Mouse (Mus musculus): ENCODE data around the gene Mmp24. TPM values are rescaled to one million over a fixed set of nuclear protein-coding genes. Genes with fewer than 3 reads are reported as not detected.

Mmp24 gene
- polyA plus RNA-seq, 1 experiment from 2014 or later: 0.35 TPM

- WGBS: 79% methylated on average over 7 of the region's 7 CpGs
- Histone ChIP-seq H3K27me3 (ENCODE audit: poor library complexity, severe bottlenecking) (peaks cover 42% of the 10 kb centered on the region), H3K27ac (no peak overlapping the region), H3K4me3 (no peak overlapping the region), H3K4me1 (peaks cover 13% of the 10 kb centered on the region), H3K9me3 (no peaks in the 10 kb centered on the region), H3K36me3 (replicated peaks) (no peaks in the 10 kb centered on the region)
- no peak for DNase-seq (ENCODE audit: extremely low spot score, low spot score)
These were observed 3.9 kb downstream of the Mmp24 start for GRCm38 (mm10) chr2:155779066-155779465.

DNA sequence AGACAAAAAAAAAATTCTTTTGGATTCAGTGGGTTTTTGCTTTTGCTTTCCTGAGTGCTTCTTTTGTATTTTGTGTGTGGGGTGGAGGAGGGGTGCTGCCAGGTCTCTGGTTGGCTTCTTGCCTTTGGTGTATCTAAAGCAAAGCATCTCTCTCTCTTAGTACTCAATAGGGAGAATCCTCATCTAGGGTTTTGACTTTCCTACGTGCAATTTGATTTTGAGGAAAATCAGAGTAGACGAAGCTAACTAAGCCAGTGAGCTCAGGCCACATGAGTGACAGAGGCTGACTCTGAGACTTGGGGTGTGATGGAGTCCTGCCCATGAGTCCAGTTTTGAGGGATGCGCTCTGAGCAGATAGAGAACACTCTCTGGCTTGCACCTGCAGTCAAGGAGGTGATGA, 4.4 kb downstream of the Mmp24 start:
- no peak overlapping the region for H3K4me3 ChIP-seq
- peaks cover 37% of the 10 kb centered on the region for H3K27me3 ChIP-seq (ENCODE audit: poor library complexity, severe bottlenecking)
- DNase-seq (ENCODE audit: extremely low spot score, low spot score): no peak
- no peaks in the 10 kb centered on the region for H3K9me3 ChIP-seq
- H3K27ac ChIP-seq: no peak overlapping the region
- H3K4me1 ChIP-seq: peaks cover 13% of the 10 kb centered on the region
- 83% methylated on average over 3 of the region's 3 CpGs for WGBS
- H3K36me3 ChIP-seq (replicated peaks): no peaks in the 10 kb centered on the region

GRCm38 (mm10) chr2:155784534-155784933, 9.4 kb downstream of the Mmp24 start:
- Histone ChIP-seq H3K9me3 (no peaks in the 10 kb centered on the region), H3K27ac (no peak overlapping the region), H3K36me3 (replicated peaks) (no peaks in the 10 kb centered on the region), H3K4me1 (no peaks in the 10 kb centered on the region), H3K4me3 (no peak overlapping the region), H3K27me3 (ENCODE audit: poor library complexity, severe bottlenecking) (no peaks in the 10 kb centered on the region)
- 81% methylated on average over 6 of the region's 6 CpGs for WGBS
- DNase-seq (ENCODE audit: extremely low spot score, low spot score): no peak

- no peak overlapping the region for H3K27ac ChIP-seq
- H3K4me1 ChIP-seq: no peaks in the 10 kb centered on the region
- H3K36me3 ChIP-seq (replicated peaks): no peaks in the 10 kb centered on the region
- H3K9me3 ChIP-seq: no peaks in the 10 kb centered on the region
- H3K4me3 ChIP-seq: no peak overlapping the region
- 85% methylated on average over 5 of the region's 5 CpGs for WGBS
- DNase-seq (ENCODE audit: extremely low spot score, low spot score): no peak
- no peaks in the 10 kb centered on the region for H3K27me3 ChIP-seq (ENCODE audit: poor library complexity, severe bottlenecking)
These were observed 11.8 kb downstream of the Mmp24 start for GRCm38 (mm10) chr2:155786905-155787304.

DNA sequence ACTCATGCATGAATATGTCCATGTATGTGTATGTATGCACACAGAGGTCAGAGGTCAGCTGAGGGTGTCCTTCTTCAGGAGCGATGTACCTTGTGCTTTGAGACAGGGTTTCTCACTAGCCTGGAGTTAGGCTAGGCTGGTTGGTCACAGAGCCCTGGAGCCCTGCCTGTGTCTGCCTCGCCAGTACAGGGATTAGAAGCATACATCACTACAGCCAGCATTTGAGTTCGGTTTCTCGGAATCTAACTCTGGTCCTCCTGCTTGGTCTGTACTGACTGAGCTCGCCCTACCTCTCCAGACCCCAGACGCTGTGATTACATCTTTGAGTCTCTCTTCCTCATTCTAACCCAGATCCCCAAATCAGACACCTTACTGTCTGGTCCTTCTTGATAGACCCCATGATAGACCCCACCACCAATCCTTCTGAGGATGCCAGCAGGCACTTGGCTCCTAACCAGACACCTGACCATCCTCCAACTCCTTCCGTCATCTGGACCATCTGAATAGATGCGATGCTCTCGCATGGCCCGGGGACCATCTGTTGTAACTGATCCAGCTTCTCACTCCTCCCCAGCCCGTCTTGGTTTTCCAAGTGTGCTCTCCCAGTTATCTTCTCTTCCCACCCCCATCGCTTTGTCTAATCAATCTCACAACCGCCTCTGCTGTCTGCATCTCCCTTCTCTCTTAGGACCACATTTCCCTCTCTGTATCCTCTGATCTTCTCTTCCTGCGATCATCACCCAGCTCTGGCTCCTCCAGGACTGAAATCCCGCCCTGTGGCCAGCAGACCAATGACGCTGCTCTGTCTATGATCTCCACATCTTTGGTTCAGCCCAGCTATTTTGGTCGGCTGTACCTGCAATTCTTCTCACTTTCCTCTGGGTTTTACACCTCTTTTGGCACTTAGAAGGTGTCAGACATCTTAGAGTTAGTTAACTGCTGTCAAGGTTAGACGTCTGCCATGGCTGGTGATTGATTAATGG, 13.1 kb downstream of the Mmp24 start:
- no peak overlapping the region for H3K27ac ChIP-seq
- no peaks in the 10 kb centered on the region for H3K36me3 ChIP-seq (replicated peaks)

GRCm38 (mm10) chr2:155792899-155793298, 17.8 kb downstream of the Mmp24 start:
- Histone ChIP-seq H3K9me3 (no peaks in the 10 kb centered on the region), H3K4me3 (peak overlapping the region; percentile 24; the same call in 1 of the 2 replicates), H3K4me1 (peaks cover 10% of the 10 kb centered on the region), H3K27me3 (ENCODE audit: poor library complexity, severe bottlenecking) (no peaks in the 10 kb centered on the region), H3K27ac (0 out of 2 replicates have a peak overlapping the region, but pooled peaks have one; percentile 42), H3K36me3 (replicated peaks) (no peaks in the 10 kb centered on the region)
- 30% methylated on average over 12 of the region's 12 CpGs for WGBS
- DNase-seq (ENCODE audit: extremely low spot score, low spot score): no peak

More for the DNA sequence above, 13.1 kb downstream of the Mmp24 start:
- no peak overlapping the region for H3K4me3 ChIP-seq
- 85% methylated on average over 18 of the region's 18 CpGs for WGBS
- DNase-seq (ENCODE audit: extremely low spot score, low spot score): no peak
- H3K9me3 ChIP-seq: no peaks in the 10 kb centered on the region
- no peaks in the 10 kb centered on the region for H3K27me3 ChIP-seq (ENCODE audit: poor library complexity, severe bottlenecking)
- peaks cover 6% of the 10 kb centered on the region for H3K4me1 ChIP-seq

GRCm38 (mm10) chr2:155794674-155795445, 19.7 kb downstream of the Mmp24 start:
- H3K9me3 ChIP-seq: no peaks in the 10 kb centered on the region
- 94% methylated on average over 12 of the region's 12 CpGs for WGBS

GRCm38 (mm10) chr2:155798613-155799012, 23.5 kb downstream of the Mmp24 start:
- Histone ChIP-seq H3K27ac (no peak overlapping the region), H3K27me3 (ENCODE audit: poor library complexity, severe bottlenecking) (no peaks in the 10 kb centered on the region), H3K4me3 (no peak overlapping the region), H3K36me3 (replicated peaks) (no peaks in the 10 kb centered on the region), H3K9me3 (no peaks in the 10 kb centered on the region), H3K4me1 (peaks cover under 1% of the 10 kb centered on the region; the same call in 1 of the 2 replicates)
- 59% methylated on average over 3 of the region's 3 CpGs for WGBS
- DNase-seq (ENCODE audit: extremely low spot score, low spot score): no peak

More at GRCm38 (mm10) chr2:155794674-155795445, 19.7 kb downstream of the Mmp24 start:
- Histone ChIP-seq H3K27me3 (ENCODE audit: poor library complexity, severe bottlenecking) (no peaks in the 10 kb centered on the region), H3K36me3 (replicated peaks) (no peaks in the 10 kb centered on the region), H3K4me3 (no peak overlapping the region), H3K4me1 (peaks cover 10% of the 10 kb centered on the region), H3K27ac (no peak overlapping the region)
- no peak for DNase-seq (ENCODE audit: extremely low spot score, low spot score)

GRCm38 (mm10) chr2:155802761-155803160, 27.6 kb downstream of the Mmp24 start:
- no peak overlapping the region for H3K4me3 ChIP-seq
- no peaks in the 10 kb centered on the region for H3K36me3 ChIP-seq (replicated peaks)
- H3K4me1 ChIP-seq: 0 out of 2 replicates have a peak, but pooled peaks cover 4% of the 10 kb centered on the region
- no peak overlapping the region for H3K27ac ChIP-seq
- 64% methylated on average over 3 of the region's 3 CpGs for WGBS
- no peaks in the 10 kb centered on the region for H3K27me3 ChIP-seq (ENCODE audit: poor library complexity, severe bottlenecking)
- DNase-seq (ENCODE audit: extremely low spot score, low spot score): no peak
- H3K9me3 ChIP-seq: no peaks in the 10 kb centered on the region

DNA sequence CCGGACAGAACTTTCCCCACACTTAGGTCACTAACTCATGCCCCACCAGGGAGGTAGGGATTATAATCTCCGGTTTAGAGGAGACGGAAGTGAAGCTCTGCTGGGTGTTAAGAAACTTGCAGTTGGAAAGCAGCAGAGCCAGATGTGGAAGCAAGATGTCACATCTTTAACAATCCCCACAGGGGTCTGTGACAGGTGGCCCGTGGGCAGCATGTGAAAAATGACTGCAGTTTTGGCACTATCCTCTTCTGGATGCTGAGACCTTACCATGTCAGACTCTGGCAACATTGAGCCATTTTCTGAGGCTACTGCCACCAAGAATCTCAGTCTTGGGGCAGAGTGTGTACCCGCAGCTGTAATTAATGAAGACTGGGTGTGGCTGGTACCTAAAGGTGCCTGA, 28.9 kb downstream of the Mmp24 start:
- no peak for DNase-seq (ENCODE audit: extremely low spot score, low spot score)
- WGBS: 82% methylated on average over 5 of the region's 5 CpGs
- Histone ChIP-seq H3K27me3 (ENCODE audit: poor library complexity, severe bottlenecking) (no peaks in the 10 kb centered on the region), H3K4me3 (no peak overlapping the region), H3K36me3 (replicated peaks) (no peaks in the 10 kb centered on the region), H3K4me1 (0 out of 2 replicates have a peak, but pooled peaks cover 4% of the 10 kb centered on the region), H3K9me3 (no peaks in the 10 kb centered on the region), H3K27ac (no peak overlapping the region)

- no peak for DNase-seq (ENCODE audit: extremely low spot score, low spot score)
- Histone ChIP-seq H3K4me3 (no peak overlapping the region), H3K4me1 (0 out of 2 replicates have a peak, but pooled peaks cover 4% of the 10 kb centered on the region), H3K27ac (no peak overlapping the region), H3K27me3 (ENCODE audit: poor library complexity, severe bottlenecking) (no peaks in the 10 kb centered on the region), H3K36me3 (replicated peaks) (no peaks in the 10 kb centered on the region), H3K9me3 (no peaks in the 10 kb centered on the region)
- 76% methylated on average over 6 of the region's 6 CpGs for WGBS
These were observed 30.2 kb downstream of the Mmp24 start for GRCm38 (mm10) chr2:155805231-155805924.

- WGBS: 88% methylated on average over 6 of the region's 6 CpGs
- Histone ChIP-seq H3K4me3 (no peak overlapping the region), H3K4me1 (0 out of 2 replicates have a peak, but pooled peaks cover 4% of the 10 kb centered on the region), H3K27ac (no peak overlapping the region), H3K36me3 (replicated peaks) (no peaks in the 10 kb centered on the region), H3K27me3 (ENCODE audit: poor library complexity, severe bottlenecking) (no peaks in the 10 kb centered on the region), H3K9me3 (no peaks in the 10 kb centered on the region)
- DNase-seq (ENCODE audit: extremely low spot score, low spot score): no peak
These were observed 30.7 kb downstream of the Mmp24 start for GRCm38 (mm10) chr2:155805925-155806255.
